Mouse (Mus musculus): Measurements from ENCODE around the gene Ugp2. TPM values are rescaled to one million over a fixed set of nuclear protein-coding genes. Genes with fewer than 3 reads are reported as not detected.
A peak's percentile ranks its signal among the peaks of the same experiment; 100 is the strongest.

Ugp2 gene
- total and polyA plus RNA-seq, 3 experiments: 5.9 to 6.3 TPM; not detected in 1

DNA sequence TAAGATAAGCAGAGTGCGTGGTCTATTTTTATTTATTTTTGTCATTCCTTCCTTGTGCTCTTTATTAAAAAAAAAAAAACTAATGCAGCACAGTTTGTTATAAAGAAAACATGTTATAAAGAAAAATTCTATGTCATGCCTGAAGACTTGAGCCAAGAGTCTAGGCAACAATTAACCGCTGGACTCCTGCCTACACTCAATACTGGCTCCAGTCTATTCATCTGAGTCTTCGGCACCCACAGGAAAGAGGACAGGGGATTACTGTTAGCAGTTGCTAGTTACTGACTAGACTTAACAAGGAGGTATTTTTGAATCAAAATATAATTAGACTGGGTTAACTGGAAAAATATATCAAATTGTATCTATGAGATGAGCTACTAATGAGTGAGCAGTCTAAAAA lies 3.1 kb upstream of the Ugp2 start:
- no peaks in the 10 kb centered on the region for H3K9me3 ChIP-seq (replicated peaks; ENCODE audit: insufficient read depth, low read length)
- no peak overlapping the region for H3K4me3 ChIP-seq (ENCODE audit: control insufficient read depth in 1 of 2, insufficient read depth in 1 of 2, low read depth in 2 of 2, low read length in 2 of 2)
- peaks cover 2% of the 10 kb centered on the region; the same call in 1 of the 2 replicates for H3K79me2 ChIP-seq (ENCODE audit: control insufficient read depth, insufficient read depth, low read length, poor library complexity)
- no peaks in the 10 kb centered on the region for H3K27me3 ChIP-seq (ENCODE audit: control insufficient read depth in 1 of 2, insufficient read depth in 2 of 2, low read length in 2 of 2)
- no peak for DNase-seq (ENCODE audit: low read depth, low spot score)
- TF ChIP-seq ZMIZ1 (IDR thresholded peaks at IDR 0.05; ENCODE audit: low read depth, low read length) (no peak), GABPA (IDR thresholded peaks at IDR 0.05; ENCODE audit: low read depth, low read length) (no peak), ZC3H11A (IDR thresholded peaks at IDR 0.05; ENCODE audit: low read depth, low read length) (no peak), HCFC1 (IDR thresholded peaks at IDR 0.05; ENCODE audit: low read depth, low read length) (no peak), MEF2A (IDR thresholded peaks at IDR 0.05; ENCODE audit: extremely low read depth, insufficient replicate concordance, low read depth, low read length, poor library complexity, severe bottlenecking) (no peak), BHLHE40 (IDR thresholded peaks at IDR 0.05; ENCODE audit: borderline replicate concordance, low read depth, low read length) (no peak), USF2 (IDR thresholded peaks at IDR 0.05; ENCODE audit: borderline replicate concordance in 1 of 2, insufficient read depth in 1 of 2, low read depth in 1 of 2, low read length in 2 of 2) (no peak), ZNF384 (IDR thresholded peaks at IDR 0.05; ENCODE audit: low read depth, low read length) (no peak), MAX (IDR thresholded peaks at IDR 0.05; ENCODE audit: low read length) (no peak), EP300 (IDR thresholded peaks at IDR 0.05; ENCODE audit: low read depth in 1 of 2, low read length in 2 of 2) (no peak), POLR2A (IDR thresholded peaks at IDR 0.05; ENCODE audit: control insufficient read depth in 1 of 2, insufficient read depth in 1 of 2, low read depth in 1 of 2, low read length in 2 of 2, poor library complexity in 1 of 2) (no peak), MAZ (IDR thresholded peaks at IDR 0.05; ENCODE audit: low read depth, low read length) (no peak), NRF1 (IDR thresholded peaks at IDR 0.05; ENCODE audit: insufficient read depth, low read depth, low read length, poor library complexity, severe bottlenecking) (no peak), POLR2AphosphoS2 (IDR thresholded peaks at IDR 0.05; ENCODE audit: low read length) (no peak), POLR2AphosphoS5 (IDR thresholded peaks at IDR 0.05; ENCODE audit: borderline replicate concordance, low read depth, low read length) (no peak), RCOR1 (IDR thresholded peaks at IDR 0.05; ENCODE audit: low read depth, low read length) (no peak)
- H3K9ac ChIP-seq (ENCODE audit: control insufficient read depth, low read depth, low read length, poor library complexity, severe bottlenecking): no peak overlapping the region
- peaks cover 0 to 8% of the 10 kb centered on the region in 2 experiments; a peak in 3 of 4 replicates for H3K4me1 ChIP-seq (ENCODE audit: control insufficient read depth in 1 of 2, insufficient read depth in 2 of 2, low read length in 2 of 2)
- peaks cover 0 to 9% of the 10 kb centered on the region in 2 experiments; a peak in 2 of 4 replicates for H3K36me3 ChIP-seq (ENCODE audit: control insufficient read depth in 1 of 2, insufficient read depth in 2 of 2, low read length in 2 of 2)
- H3K27ac ChIP-seq (ENCODE audit: control insufficient read depth, low read depth, low read length): no peak overlapping the region

DNA sequence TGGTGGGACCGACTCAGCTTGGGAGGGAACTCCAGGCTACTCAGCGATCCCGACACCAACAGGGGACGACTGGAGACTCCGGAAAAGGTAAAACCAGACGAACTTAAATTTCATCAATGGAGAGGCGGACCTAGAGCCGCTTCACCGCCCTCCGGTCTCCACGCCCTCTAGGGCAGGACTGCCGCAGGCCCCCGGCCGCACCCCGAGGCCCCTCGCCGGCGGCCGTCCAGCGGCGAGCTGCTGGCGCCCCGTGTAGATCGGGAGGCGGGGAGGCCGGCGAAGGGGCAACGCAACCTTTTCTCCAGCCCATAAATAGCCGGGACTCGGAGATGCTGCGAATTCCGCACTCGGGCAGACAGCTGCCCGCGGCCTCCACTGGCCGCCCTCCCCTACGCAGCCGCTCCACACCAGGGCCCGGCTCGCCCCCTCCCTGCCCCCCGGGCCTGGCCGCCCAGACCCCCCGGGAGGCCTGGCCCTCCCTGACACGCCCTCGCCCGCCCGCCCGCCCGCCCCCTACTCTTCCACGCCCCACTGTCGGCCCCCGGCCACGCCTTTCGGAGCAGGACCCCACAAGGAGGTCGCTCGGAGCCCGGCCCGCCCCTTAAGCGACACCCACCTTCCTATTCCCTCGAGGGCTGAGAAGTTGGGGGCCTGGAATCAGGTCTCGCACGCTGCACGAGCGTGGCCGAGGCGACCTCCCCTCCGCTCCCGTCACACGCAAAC lies 441 bp downstream of the Ugp2 start:
- H3K4me1 ChIP-seq (ENCODE audit: control insufficient read depth in 1 of 2, insufficient read depth in 2 of 2, low read length in 2 of 2): peaks cover 0 to 8% of the 10 kb centered on the region in 2 experiments; a peak in 3 of 4 replicates
- no peaks in the 10 kb centered on the region for H3K9me3 ChIP-seq (replicated peaks; ENCODE audit: insufficient read depth, low read length)
- peaks cover 2% of the 10 kb centered on the region; the same call in 1 of the 2 replicates for H3K79me2 ChIP-seq (ENCODE audit: control insufficient read depth, insufficient read depth, low read length, poor library complexity)
- DNase-seq (ENCODE audit: low read depth, low spot score): peak; percentile 90
- H3K4me3 ChIP-seq (ENCODE audit: control insufficient read depth in 1 of 2, insufficient read depth in 1 of 2, low read depth in 2 of 2, low read length in 2 of 2): peak overlapping the region; percentile 87 to 90
- TF ChIP-seq POLR2AphosphoS2 (IDR thresholded peaks at IDR 0.05; ENCODE audit: low read length) (no peak), ZMIZ1 (IDR thresholded peaks at IDR 0.05; ENCODE audit: low read depth, low read length) (0 out of 2 replicates have a peak, but pooled peaks have one; percentile 31), RCOR1 (IDR thresholded peaks at IDR 0.05; ENCODE audit: low read depth, low read length) (no peak), TBP (IDR thresholded peaks at IDR 0.05; ENCODE audit: low read depth, low read length) (no peak)
- no peaks in the 10 kb centered on the region for H3K27me3 ChIP-seq (ENCODE audit: control insufficient read depth in 1 of 2, insufficient read depth in 2 of 2, low read length in 2 of 2)
- H3K27ac ChIP-seq (ENCODE audit: control insufficient read depth, low read depth, low read length): 0 out of 2 replicates have a peak overlapping the region, but pooled peaks have one; percentile 29
- peak overlapping the region; percentile 86 for H3K9ac ChIP-seq (ENCODE audit: control insufficient read depth, low read depth, low read length, poor library complexity, severe bottlenecking)
- peaks cover 0 to 9% of the 10 kb centered on the region in 2 experiments; a peak in 2 of 4 replicates for H3K36me3 ChIP-seq (ENCODE audit: control insufficient read depth in 1 of 2, insufficient read depth in 2 of 2, low read length in 2 of 2)
